Mouse (Mus musculus): ENCODE data around the gene Tas2r102. TPM values are rescaled to one million over a fixed set of nuclear protein-coding genes. Genes with fewer than 3 reads are reported as not detected.

The Tas2r102 gene
- not detected for polyA plus RNA-seq (2014; fragmentation: Illumina TruSeq; extraction: RNeasy Lipid Tissue Mini Kit (QIAGEN cat#74804); ENCODE audit: low read depth, low replicate concordance)

DNA sequence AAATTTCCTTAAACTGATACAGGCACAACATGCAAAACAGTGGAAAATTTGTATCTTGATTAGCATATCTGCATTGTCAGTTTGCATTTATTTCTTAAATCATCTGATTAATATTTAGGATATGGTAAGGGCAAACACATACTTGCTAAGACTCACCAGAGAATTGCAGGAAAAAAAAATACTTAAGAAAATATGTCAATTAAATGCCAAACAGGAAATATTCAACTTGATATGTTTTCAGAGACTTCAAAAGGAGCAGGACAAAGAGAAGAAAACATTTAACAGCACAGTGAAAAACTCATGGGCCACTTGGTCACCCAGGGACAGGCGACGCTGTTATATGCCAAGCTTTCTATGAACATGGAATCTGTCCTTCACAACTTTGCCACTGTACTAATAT lies at the start of gene Tas2r102:
TSS of gene Tas2r102 (plus strand) at position 301 of the 400 bp plus-strand sequence.

DNA sequence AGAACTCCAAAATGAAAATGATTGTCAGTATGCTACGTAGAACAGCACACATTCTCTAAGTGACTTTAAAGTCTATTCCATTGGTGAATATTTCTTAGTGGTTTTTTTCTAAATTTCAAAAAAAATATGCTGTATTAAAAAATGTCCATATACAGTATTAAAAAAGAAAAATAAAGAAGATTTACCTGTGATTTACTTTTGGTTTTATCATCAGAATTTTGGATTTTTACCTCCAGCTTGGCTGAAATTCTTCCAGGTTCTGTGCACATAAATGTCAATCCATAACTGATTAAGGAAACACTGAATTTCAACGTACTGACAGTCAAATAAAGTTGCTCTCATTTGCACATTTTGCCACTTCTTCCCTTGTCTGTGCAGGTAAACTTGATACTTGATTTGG lies 24.0 kb upstream of the Tas2r102 start, which contains the start of gene Tas2r115:
TSS of gene Tas2r115 (minus strand) at position 101 of the 400 bp plus-strand sequence.

DNA sequence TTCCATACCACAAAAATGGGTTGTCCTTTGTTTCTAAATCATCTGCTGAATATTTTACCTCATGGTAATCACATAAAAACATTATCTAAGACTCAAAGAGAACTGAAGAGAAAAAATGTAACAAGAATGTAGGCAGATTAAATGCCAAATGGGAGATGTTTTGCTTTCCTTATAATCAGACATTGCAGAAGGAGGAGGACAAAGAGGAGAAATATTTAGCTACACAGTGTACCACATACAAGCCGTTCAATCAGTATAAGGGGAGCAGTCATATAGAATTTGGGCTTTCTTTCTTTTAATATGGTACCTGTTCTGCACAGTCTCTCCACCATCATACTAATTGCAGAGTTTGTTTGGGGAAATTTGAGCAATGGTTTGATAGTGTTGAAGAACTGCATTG lies 7.5 kb upstream of the Tas2r102 start, which contains the start of gene Tas2r124:
TSS of gene Tas2r124 (plus strand) at position 301 of the 400 bp plus-strand sequence.

DNA sequence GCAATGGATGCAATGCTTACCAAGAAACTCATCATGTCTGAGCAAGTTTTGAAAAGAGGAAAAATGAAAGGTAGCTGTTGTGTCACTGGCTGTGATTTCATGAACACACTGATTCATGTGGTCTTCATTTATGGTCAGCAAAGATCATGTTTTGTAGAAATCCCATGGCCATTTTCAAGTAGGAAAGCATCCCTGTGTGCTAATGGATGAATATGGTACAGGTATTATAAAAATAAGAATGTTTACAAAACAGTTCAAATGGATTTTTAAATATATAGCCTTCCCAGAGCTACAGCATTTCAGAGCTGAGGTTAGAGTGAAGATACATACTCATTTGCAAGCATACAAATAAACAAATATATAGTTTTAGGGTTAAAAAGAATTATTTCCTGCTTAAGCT lies 16.1 kb downstream of the Tas2r102 start, which contains the start of gene Tas2r136:
TSS of gene Tas2r136 (minus strand) at position 101 of the 400 bp plus-strand sequence.

DNA sequence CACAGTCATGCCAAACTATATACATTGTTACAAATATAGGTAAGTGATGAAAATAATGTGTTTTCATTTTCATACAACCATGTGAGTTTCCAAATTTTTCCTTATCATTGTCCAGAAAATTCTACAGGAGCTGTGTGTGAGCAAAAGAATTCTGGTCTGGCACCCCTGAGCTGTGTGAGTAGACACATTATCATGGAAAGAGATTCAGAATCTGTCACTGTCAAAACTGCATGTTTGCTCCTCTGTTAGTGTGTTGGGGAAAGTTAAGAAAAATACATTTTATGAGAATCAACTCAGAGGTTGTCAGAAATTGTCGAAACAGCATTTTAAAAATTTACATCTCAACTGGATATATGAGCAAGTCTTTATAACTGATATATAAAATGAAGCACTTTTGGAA lies 40.6 kb downstream of the Tas2r102 start, which contains the start of gene Tas2r117:
TSS of gene Tas2r117 (plus strand) at position 301 of the 400 bp plus-strand sequence.

Other genes with a start within 250 kb of the Tas2r102 start
- gene Prh1, start 192.3 kb upstream of the Tas2r102 start, polyA plus RNA-seq (2014; fragmentation: Illumina TruSeq; extraction: RNeasy Lipid Tissue Mini Kit (QIAGEN cat#74804); ENCODE audit: low read depth, low replicate concordance), result not detected
- not detected for gene Prp2, start 166.2 kb upstream of the Tas2r102 start, polyA plus RNA-seq (2014; fragmentation: Illumina TruSeq; extraction: RNeasy Lipid Tissue Mini Kit (QIAGEN cat#74804); ENCODE audit: low read depth, low replicate concordance)
- gene A630073D07Rik, start 110.6 kb upstream of the Tas2r102 start, polyA plus RNA-seq (2014; fragmentation: Illumina TruSeq; extraction: RNeasy Lipid Tissue Mini Kit (QIAGEN cat#74804); ENCODE audit: low read depth, low replicate concordance), result not detected
- not detected for gene Tas2r120, start 105.2 kb upstream of the Tas2r102 start, polyA plus RNA-seq (2014; fragmentation: Illumina TruSeq; extraction: RNeasy Lipid Tissue Mini Kit (QIAGEN cat#74804); ENCODE audit: low read depth, low replicate concordance)
- not detected for gene Tas2r121, start 61.1 kb upstream of the Tas2r102 start, polyA plus RNA-seq (2014; fragmentation: Illumina TruSeq; extraction: RNeasy Lipid Tissue Mini Kit (QIAGEN cat#74804); ENCODE audit: low read depth, low replicate concordance)
- gene Tas2r122, start 50.2 kb upstream of the Tas2r102 start, polyA plus RNA-seq (2014; fragmentation: Illumina TruSeq; extraction: RNeasy Lipid Tissue Mini Kit (QIAGEN cat#74804); ENCODE audit: low read depth, low replicate concordance), result not detected
- not detected for gene Tas2r115, start 24.1 kb upstream of the Tas2r102 start, polyA plus RNA-seq (2014; fragmentation: Illumina TruSeq; extraction: RNeasy Lipid Tissue Mini Kit (QIAGEN cat#74804); ENCODE audit: low read depth, low replicate concordance)
- not detected for gene Tas2r124, start 7.4 kb upstream of the Tas2r102 start, polyA plus RNA-seq (2014; fragmentation: Illumina TruSeq; extraction: RNeasy Lipid Tissue Mini Kit (QIAGEN cat#74804); ENCODE audit: low read depth, low replicate concordance)
- not detected for gene Tas2r136, start 16.0 kb downstream of the Tas2r102 start, polyA plus RNA-seq (2014; fragmentation: Illumina TruSeq; extraction: RNeasy Lipid Tissue Mini Kit (QIAGEN cat#74804); ENCODE audit: low read depth, low replicate concordance)
- not detected for gene Tas2r117, start 40.7 kb downstream of the Tas2r102 start, polyA plus RNA-seq (2014; fragmentation: Illumina TruSeq; extraction: RNeasy Lipid Tissue Mini Kit (QIAGEN cat#74804); ENCODE audit: low read depth, low replicate concordance)
- not detected for gene Tas2r123, start 85.0 kb downstream of the Tas2r102 start, polyA plus RNA-seq (2014; fragmentation: Illumina TruSeq; extraction: RNeasy Lipid Tissue Mini Kit (QIAGEN cat#74804); ENCODE audit: low read depth, low replicate concordance)
- not detected for gene Tas2r116, start 93.3 kb downstream of the Tas2r102 start, polyA plus RNA-seq (2014; fragmentation: Illumina TruSeq; extraction: RNeasy Lipid Tissue Mini Kit (QIAGEN cat#74804); ENCODE audit: low read depth, low replicate concordance)
- gene Tas2r110, start 105.9 kb downstream of the Tas2r102 start, polyA plus RNA-seq (2014; fragmentation: Illumina TruSeq; extraction: RNeasy Lipid Tissue Mini Kit (QIAGEN cat#74804); ENCODE audit: low read depth, low replicate concordance), result not detected
- gene Tas2r113, start 130.9 kb downstream of the Tas2r102 start, polyA plus RNA-seq (2014; fragmentation: Illumina TruSeq; extraction: RNeasy Lipid Tissue Mini Kit (QIAGEN cat#74804); ENCODE audit: low read depth, low replicate concordance), result not detected
- not detected for gene Tas2r125, start 147.5 kb downstream of the Tas2r102 start, polyA plus RNA-seq (2014; fragmentation: Illumina TruSeq; extraction: RNeasy Lipid Tissue Mini Kit (QIAGEN cat#74804); ENCODE audit: low read depth, low replicate concordance)
- not detected for gene Tas2r129, start 189.0 kb downstream of the Tas2r102 start, polyA plus RNA-seq (2014; fragmentation: Illumina TruSeq; extraction: RNeasy Lipid Tissue Mini Kit (QIAGEN cat#74804); ENCODE audit: low read depth, low replicate concordance)
- not detected for gene Tas2r131, start 195.8 kb downstream of the Tas2r102 start, polyA plus RNA-seq (2014; fragmentation: Illumina TruSeq; extraction: RNeasy Lipid Tissue Mini Kit (QIAGEN cat#74804); ENCODE audit: low read depth, low replicate concordance)
- not detected for gene Tas2r109, start 218.8 kb downstream of the Tas2r102 start, polyA plus RNA-seq (2014; fragmentation: Illumina TruSeq; extraction: RNeasy Lipid Tissue Mini Kit (QIAGEN cat#74804); ENCODE audit: low read depth, low replicate concordance)